Mouse (Mus musculus) gastrocnemius, adult 18-20 months (tissue): Measurements from ENCODE around the gene Smarcad1. TPM values are rescaled to one million over a fixed set of nuclear protein-coding genes. Genes with fewer than 3 reads are reported as not detected.
A peak's percentile ranks its signal among the peaks of the same experiment; 100 is the strongest.
"Not testable (repeated sequence)": the region's sequence is repeated elsewhere in the genome, so short reads cannot be mapped to it uniquely, and the experiment has no call there.

Experiments
- DNase-seq: peaks from one replicate; pipeline ENCODE4 v3.0.0; 2021; ENCODE audit warnings: low spot score
- long read RNA-seq, 2 experiments: library from polyadenylated mRNA; stranded (forward); transcript quantifications; one replicate each; pipeline ENCODE4 v2.0.0; 2021
- total RNA-seq, 2 experiments: library from RNA; stranded (reverse); gene quantifications; 2 replicates each; pipeline ENCODE4 v1.2.3; 2021

Gene Smarcad1
- total RNA-seq = 1 to 10 TPM; 9.1 to 9.6 TPM
- long read RNA-seq, experiment 1, partial matches to known transcripts = 1 of 6 reads
- long read RNA-seq, experiment 1, other reads (novel, unspliced or antisense) = 2 of 6 reads
- long read RNA-seq, experiment 2, partial matches to known transcripts = 3 of 6 reads
- long read RNA-seq, experiment 2, other reads (novel, unspliced or antisense) = 3 of 6 reads

GRCm38 (mm10) chr6:65042491-65043171, at the start of gene Smarcad1:
Gene Smarcad1 (plus strand): TSS chr6:65042583.
- peak; percentile 88 for DNase-seq

- DNase-seq = no peak
Measured at GRCm38 (mm10) chr6:64996824-64997421, 45.5 kb upstream of the Smarcad1 start.

GRCm38 (mm10) chr6:64997805-64998204, 44.6 kb upstream of the Smarcad1 start:
- DNase-seq = no peak

- DNase-seq = not testable (repeated sequence)
Measured at GRCm38 (mm10) chr6:65000757-65001156, 41.6 kb upstream of the Smarcad1 start.

- no peak for DNase-seq
Measured at GRCm38 (mm10) chr6:65002196-65002595, 40.2 kb upstream of the Smarcad1 start.

GRCm38 (mm10) chr6:65008836-65009235, 33.5 kb upstream of the Smarcad1 start:
- DNase-seq = no peak

- no peak for DNase-seq
Measured at GRCm38 (mm10) chr6:65011444-65011990, 30.9 kb upstream of the Smarcad1 start.

- DNase-seq = no peak
Measured at GRCm38 (mm10) chr6:65012142-65012541, 30.2 kb upstream of the Smarcad1 start.

GRCm38 (mm10) chr6:65017566-65017965, 24.8 kb upstream of the Smarcad1 start:
- DNase-seq = no peak

- not testable (repeated sequence) for DNase-seq
Measured at GRCm38 (mm10) chr6:65018966-65019365, 23.4 kb upstream of the Smarcad1 start.

- no peak for DNase-seq
Measured at GRCm38 (mm10) chr6:65021883-65022282, 20.5 kb upstream of the Smarcad1 start.

- DNase-seq = no peak
Measured at GRCm38 (mm10) chr6:65023053-65023452, 19.3 kb upstream of the Smarcad1 start.

- no peak for DNase-seq
Measured at GRCm38 (mm10) chr6:65024668-65025067, 17.7 kb upstream of the Smarcad1 start.

GRCm38 (mm10) chr6:65025130-65025529, 17.3 kb upstream of the Smarcad1 start:
- no peak for DNase-seq

GRCm38 (mm10) chr6:65034661-65035060, 7.7 kb upstream of the Smarcad1 start:
- no peak for DNase-seq

- no peak for DNase-seq
Measured at GRCm38 (mm10) chr6:65035469-65035868, 6.9 kb upstream of the Smarcad1 start.

- no peak for DNase-seq
Measured at GRCm38 (mm10) chr6:65041932-65042331, 451 bp upstream of the Smarcad1 start.

- DNase-seq = no peak
Measured at GRCm38 (mm10) chr6:65043241-65043640, 858 bp downstream of the Smarcad1 start.

GRCm38 (mm10) chr6:65049100-65049499, 6.7 kb downstream of the Smarcad1 start:
- DNase-seq = no peak

- DNase-seq = no peak
Measured at GRCm38 (mm10) chr6:65056620-65057019, 14.2 kb downstream of the Smarcad1 start.

GRCm38 (mm10) chr6:65057137-65057536, 14.8 kb downstream of the Smarcad1 start:
- DNase-seq = not testable (repeated sequence)

- no peak for DNase-seq
Measured at GRCm38 (mm10) chr6:65061049-65061448, 18.7 kb downstream of the Smarcad1 start.
